Mouse (Mus musculus): ENCODE measurements at regions not wholly inside any gene's neighbourhood (a gene's known extent, or its start where the extent isn't known, plus 50 kb on each side); places are given as distances from the start of the nearest gene placed in this dataset.

- in situ Hi-C loops (cut with MboI; ENCODE audit: unreplicated experiment in 2 of 2) = no loop called here
Measured at GRCm38 (mm10) chr11:7408992-7409391, 195.3 kb upstream of the Igfbp3 start.

GRCm38 (mm10) chr11:7404666-7405065 is 190.9 kb upstream of the Igfbp3 start:
- in situ Hi-C loops (cut with MboI; ENCODE audit: unreplicated experiment in 2 of 2) = no loop called here

- in situ Hi-C loops (cut with MboI; ENCODE audit: unreplicated experiment in 2 of 2) = no loop called here
Measured at GRCm38 (mm10) chr11:7371835-7372234, 158.1 kb upstream of the Igfbp3 start.

GRCm38 (mm10) chr11:7361388-7361787 is 147.7 kb upstream of the Igfbp3 start:
- in situ Hi-C loops (cut with MboI; ENCODE audit: unreplicated experiment in 2 of 2) = no loop called here

- in situ Hi-C loops (cut with MboI; ENCODE audit: unreplicated experiment in 2 of 2) = no loop called here
Measured at GRCm38 (mm10) chr11:7348601-7349000, 134.9 kb upstream of the Igfbp3 start.

- in situ Hi-C loops (cut with MboI; ENCODE audit: unreplicated experiment in 2 of 2) = no loop called here
Measured at GRCm38 (mm10) chr11:7337826-7338225, 124.1 kb upstream of the Igfbp3 start.

GRCm38 (mm10) chr11:7317409-7317970 is 103.8 kb upstream of the Igfbp3 start:
- in situ Hi-C loops (cut with MboI; ENCODE audit: unreplicated experiment in 2 of 2) = no loop called here

GRCm38 (mm10) chr11:7296252-7296651 is 82.5 kb upstream of the Igfbp3 start:
- in situ Hi-C loops (cut with MboI; ENCODE audit: unreplicated experiment in 2 of 2) = loop anchor here in 1 of 2 experiments (25.0 kb wide), 1 partner anchor 1684 kb away; no protein-coding TSS in a partner anchor

- in situ Hi-C loops (cut with MboI; ENCODE audit: unreplicated experiment in 2 of 2) = loop anchor here in 1 of 2 experiments (25.0 kb wide), 1 partner anchor 1677 kb away; no protein-coding TSS in a partner anchor
Measured at GRCm38 (mm10) chr11:7289242-7289938, 75.7 kb upstream of the Igfbp3 start.

- in situ Hi-C loops (cut with MboI; ENCODE audit: unreplicated experiment in 2 of 2) = loop anchor here in 1 of 2 experiments (25.0 kb wide), 1 partner anchor 1673 kb away; no protein-coding TSS in a partner anchor
Measured at GRCm38 (mm10) chr11:7284836-7285490, 71.2 kb upstream of the Igfbp3 start.

- in situ Hi-C loops (cut with MboI; ENCODE audit: unreplicated experiment in 2 of 2) = loop anchor here in 1 of 2 experiments (25.0 kb wide), 1 partner anchor 1671 kb away; no protein-coding TSS in a partner anchor
Measured at GRCm38 (mm10) chr11:7282981-7283380, 69.3 kb upstream of the Igfbp3 start.

- in situ Hi-C loops (cut with MboI; ENCODE audit: unreplicated experiment in 2 of 2) = loop anchor here in 1 of 2 experiments (25.0 kb wide), 1 partner anchor 1670 kb away; no protein-coding TSS in a partner anchor
Measured at GRCm38 (mm10) chr11:7282188-7282587, 68.5 kb upstream of the Igfbp3 start.

- in situ Hi-C loops (cut with MboI; ENCODE audit: unreplicated experiment in 2 of 2) = loop anchor here in 1 of 2 experiments (25.0 kb wide), 1 partner anchor 1669 kb away; no protein-coding TSS in a partner anchor
Measured at GRCm38 (mm10) chr11:7281656-7282055, 67.9 kb upstream of the Igfbp3 start.

- in situ Hi-C loops (cut with MboI; ENCODE audit: unreplicated experiment in 2 of 2) = loop anchor here in 1 of 2 experiments (25.0 kb wide), 1 partner anchor 1668 kb away; no protein-coding TSS in a partner anchor
Measured at GRCm38 (mm10) chr11:7279891-7280290, 66.2 kb upstream of the Igfbp3 start.

- in situ Hi-C loops (cut with MboI; ENCODE audit: unreplicated experiment in 2 of 2) = no loop called here
Measured at GRCm38 (mm10) chr11:7272543-7272942, 58.8 kb upstream of the Igfbp3 start.

GRCm38 (mm10) chr11:7270916-7271315 is 57.2 kb upstream of the Igfbp3 start:
- in situ Hi-C loops (cut with MboI; ENCODE audit: unreplicated experiment in 2 of 2) = no loop called here

- in situ Hi-C loops (cut with MboI; ENCODE audit: unreplicated experiment in 2 of 2) = no loop called here
Measured at GRCm38 (mm10) chr11:7263971-7264370, 50.2 kb upstream of the Igfbp3 start.
